Mouse (Mus musculus): ENCODE results near the gene Mapkapk2.

Mapkapk2 gene

DNA sequence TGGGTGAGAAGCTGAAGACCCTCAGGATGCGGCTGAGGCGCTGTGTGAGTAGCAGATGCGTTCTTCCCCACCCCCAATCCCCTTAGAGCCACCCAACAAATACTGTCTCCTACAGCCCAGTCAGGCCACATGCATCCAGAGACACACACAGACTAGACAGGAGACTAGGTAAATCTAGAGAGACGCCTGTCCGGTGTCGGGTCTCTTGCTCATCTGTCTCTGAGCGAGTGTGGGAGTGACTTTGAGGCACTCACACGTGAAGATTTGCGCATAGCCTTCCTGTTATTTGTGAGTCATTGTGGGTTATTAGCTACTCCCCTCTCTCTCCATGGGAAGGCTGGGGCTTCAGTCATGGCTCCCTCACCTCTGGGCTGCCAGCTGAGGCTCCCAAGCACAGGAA lies 76.2 kb downstream of the Mapkapk2 start:
- no peak for DNase-seq (ENCODE audit: low spot score in 2 of 2)

DNA sequence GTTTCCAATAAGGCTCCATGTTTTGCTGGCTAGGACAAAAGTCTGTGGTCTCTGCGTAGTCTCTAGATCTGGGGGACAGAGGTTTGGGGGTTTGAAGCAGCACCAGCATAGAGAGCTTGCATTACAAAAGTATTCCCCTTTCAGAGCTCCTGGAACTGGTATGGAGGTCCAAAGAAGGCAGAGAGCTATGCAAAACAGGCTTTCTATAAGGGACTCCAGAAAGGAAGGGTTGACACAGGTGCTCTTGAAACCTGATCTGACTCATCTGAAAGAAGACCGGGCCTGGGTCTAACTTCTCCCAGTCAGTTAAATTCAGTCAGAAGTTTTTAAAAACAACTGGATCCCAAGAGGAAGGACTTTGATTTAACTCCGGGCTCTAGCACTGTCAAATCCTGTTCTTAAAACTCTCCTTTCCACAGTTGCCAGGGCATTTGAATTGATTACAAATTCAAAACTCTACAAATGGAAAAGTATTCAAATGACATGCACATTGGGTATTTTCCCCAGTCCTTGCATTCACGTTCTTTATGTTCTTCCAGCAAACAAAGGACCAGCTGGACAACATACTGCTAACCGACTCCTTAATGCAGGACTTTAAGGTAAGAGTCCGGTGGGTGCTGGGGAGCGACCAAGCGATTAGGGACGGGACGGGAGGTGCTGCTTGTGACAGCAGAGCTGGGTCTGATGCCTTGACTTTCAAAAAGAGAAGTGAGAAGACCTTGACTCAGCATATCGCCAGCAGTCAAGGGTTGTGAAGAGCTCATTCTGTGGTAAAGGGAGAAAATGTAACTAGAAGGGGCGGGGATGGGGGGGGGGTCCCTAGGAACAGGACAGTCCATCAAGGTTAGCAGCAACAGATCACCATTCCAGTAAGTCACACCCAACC lies 77.0 kb downstream of the Mapkapk2 start:
- no peak for DNase-seq (ENCODE audit: low spot score in 2 of 2)

DNA sequence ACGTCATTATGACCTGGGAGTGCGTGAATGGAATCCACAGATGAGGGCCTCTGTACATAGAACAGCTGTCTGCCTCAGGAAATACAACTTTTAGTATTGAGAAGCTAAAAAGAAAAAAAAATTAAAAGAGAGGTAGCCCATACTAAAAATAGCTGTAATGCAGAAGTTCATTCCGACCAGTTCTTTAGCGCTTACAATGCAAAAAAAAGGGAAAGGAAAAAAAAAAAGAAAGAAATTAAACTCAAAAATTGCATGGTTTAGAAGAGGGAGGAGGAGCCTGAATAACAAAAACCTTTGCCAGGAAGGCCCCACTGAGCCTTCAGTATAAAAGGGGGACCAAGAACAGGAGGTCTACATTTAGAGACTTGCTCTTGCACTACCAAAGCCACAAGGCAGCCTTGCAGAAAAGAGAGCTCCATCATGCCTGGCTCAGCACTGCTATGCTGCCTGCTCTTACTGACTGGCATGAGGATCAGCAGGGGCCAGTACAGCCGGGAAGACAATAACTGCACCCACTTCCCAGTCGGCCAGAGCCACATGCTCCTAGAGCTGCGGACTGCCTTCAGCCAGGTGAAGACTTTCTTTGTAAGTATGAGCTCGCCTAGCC lies 78.0 kb downstream of the Mapkapk2 start, which contains the start of gene Il10:
TSS of gene Il10 (plus strand) at position 354 of the 607 bp plus-strand sequence.
- no peak for DNase-seq (ENCODE audit: low spot score in 2 of 2)

DNA sequence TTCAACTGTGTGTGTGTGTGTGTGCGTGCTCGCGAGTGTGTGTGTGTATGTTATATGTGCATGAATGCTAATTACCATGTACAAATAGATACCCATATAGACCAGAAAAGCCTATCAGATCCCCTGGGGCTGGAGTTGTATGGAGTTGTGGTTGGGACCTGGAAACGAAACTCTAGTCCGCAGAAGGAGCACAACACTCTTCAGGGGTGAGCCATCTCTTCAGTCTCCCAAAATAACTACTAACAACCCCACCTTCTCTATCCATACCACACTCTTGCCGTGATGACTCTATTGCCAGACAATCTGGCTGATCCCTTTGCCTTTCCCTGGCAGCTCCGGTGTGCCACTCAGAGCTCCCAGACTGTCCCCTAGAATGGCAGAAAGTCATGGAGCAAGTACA lies 81.7 kb downstream of the Mapkapk2 start:
- no peak for DNase-seq (ENCODE audit: low spot score in 2 of 2)

DNA sequence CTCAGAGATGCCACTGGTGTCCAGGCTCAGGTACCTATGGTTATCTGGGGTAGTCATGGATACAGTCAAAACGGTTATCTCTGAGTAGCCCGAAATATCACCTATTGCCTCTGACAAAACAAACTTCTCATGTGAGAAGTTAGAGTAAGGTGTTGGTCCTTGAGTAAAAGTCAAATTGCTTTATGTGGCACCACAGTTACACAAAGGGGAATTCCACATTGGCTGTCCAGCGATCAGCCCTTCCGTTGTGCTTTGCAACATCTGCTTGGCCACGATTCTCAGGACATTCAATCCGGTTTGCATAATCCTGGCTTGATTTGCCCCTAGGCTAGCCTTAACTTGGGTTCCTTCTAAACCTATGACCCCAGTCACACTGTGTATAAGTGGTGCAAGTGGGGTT lies 82.3 kb downstream of the Mapkapk2 start:
- no peak for DNase-seq (ENCODE audit: low spot score in 2 of 2)

DNA sequence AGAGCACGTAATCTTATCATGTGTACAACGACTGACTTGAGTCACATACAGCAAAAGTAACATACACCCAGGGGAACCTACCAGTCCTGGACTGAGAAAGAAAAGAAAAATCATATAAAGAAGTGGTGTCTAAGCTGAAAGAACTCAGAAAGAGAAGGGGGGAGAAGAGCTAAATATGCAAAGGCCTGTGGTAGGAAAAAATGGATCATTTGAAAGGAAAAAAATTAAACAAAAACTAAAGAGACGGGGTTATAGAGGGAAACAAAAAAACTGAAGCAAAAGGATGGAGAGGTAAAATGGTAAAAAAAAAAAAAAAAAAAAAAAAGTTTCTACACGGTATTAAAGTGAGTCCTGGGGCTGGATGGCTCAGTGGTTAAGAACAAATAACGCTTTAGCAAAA lies 83.7 kb downstream of the Mapkapk2 start:
- DNase-seq (ENCODE audit: low spot score in 2 of 2), result no peak

DNA sequence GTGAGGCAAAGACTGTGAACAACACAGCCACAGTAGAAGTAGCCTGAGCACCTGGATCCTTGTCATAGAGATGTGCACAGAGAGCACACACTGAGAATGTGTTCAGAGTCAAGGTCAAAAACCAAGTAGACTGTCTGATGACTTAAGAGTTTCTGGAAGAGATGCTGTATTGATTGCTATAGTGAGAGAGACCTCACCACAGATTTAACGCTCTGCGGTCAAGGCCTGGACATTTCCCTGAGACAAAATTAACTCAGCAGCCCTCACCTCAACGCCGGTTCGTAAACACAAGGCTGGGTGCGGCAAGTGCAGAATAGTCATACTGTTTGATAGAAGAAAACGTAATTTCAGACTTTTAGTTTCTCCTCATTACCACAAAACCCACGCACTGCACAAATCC lies 85.1 kb downstream of the Mapkapk2 start:
- DNase-seq (ENCODE audit: low spot score in 2 of 2), result no peak

DNA sequence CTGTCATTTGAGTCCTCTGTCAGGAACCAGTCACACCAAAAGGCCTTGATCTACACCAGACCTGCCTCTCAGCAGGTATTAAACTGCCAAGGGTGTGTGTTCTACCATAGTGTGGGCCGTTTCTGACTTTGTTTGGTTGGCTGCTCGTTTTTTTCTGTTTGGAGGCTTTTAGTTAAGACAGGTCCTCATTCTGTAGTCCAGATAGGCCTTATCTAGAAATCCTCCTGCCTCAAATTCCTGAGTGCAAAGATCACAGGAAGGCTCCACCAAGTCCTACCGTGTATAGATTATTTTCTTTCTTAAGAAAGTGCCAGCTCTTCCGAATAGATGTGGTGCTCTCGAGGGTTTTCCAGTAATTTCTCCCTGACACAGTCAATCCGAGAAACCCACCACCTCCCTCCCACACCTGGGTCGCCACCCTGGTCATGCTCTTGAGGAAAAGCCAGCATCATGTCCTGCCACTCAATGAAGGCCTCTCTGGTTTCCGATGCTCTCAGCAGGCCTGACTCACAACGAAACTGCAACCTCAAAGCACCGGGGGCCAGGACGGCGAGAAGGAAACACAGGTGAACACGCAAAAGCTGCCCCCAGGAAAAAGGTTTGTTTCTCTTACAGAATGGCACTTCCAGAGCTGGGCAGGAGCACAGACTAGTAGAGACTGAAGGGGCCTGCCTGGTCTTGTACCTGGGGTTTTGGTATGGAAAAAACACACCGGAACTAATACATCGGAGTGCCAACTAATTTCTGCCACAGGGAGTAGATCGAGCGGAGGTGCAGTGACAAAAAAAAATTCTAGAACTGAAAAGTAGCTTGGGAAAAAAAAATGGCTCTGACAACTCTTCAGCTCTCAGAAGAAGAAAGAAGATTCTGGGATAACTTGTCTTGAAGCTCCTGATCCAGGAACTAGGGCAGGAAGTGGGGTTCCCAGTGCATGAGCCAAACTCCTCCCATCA lies 87.1 kb downstream of the Mapkapk2 start:
- no peak for DNase-seq (ENCODE audit: low spot score in 2 of 2)

DNA sequence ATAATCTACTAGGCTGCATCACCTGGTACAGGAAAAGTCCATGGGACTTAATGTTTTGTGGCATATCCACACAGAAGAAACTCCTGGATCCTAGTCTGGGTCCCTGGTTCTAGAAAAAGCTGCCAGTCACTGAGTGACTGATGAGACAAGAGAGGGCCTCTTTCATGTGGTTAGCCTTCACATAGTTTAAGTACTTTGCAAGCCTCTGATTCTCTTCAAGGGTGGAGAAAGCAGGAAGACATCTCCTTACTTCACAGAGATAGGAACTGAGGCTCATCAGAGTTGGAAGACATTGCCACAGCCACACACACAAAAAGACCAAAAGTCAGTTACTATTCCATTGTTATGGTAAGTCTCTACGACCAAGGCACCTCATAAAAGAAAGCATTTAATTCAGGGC lies 91.6 kb downstream of the Mapkapk2 start:
- no peak for DNase-seq (ENCODE audit: low spot score in 2 of 2)

Data from frontal cortex, postnatal 14 days (tissue).